Mouse (Mus musculus): Measurements from ENCODE around the gene Hmg20a. TPM values are rescaled to one million over a fixed set of nuclear protein-coding genes. Genes with fewer than 3 reads are reported as not detected.
A peak's percentile ranks its signal among the peaks of the same experiment; 100 is the strongest.

Gene Hmg20a
- total RNA-seq, 4 experiments from 2014 or later = 16.8 to 19.9 (median 18.3) TPM

DNA sequence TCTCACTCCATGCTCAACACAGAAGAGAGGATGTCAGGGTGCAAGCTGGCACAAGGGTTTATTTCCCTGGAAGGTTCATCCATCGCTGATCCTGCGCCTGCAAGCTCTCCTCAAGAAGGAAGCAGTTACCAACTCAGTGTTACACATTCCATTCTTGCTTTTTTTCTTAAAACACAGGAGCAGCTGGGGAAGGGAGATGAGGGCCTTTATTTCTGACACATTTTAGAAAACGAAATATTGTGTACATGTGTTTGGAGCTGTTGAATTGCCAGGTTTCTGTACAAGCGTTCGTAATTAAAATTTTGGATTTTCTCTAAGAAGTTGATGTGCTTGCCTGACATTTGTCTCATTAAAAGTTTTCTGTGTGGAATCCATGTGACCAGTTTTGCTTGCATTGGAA lies 78.2 kb downstream of the Hmg20a start:
- DNase-seq (ENCODE audit: low spot score) = no peak

- DNase-seq (ENCODE audit: low spot score) = peak; percentile 74
Measured at GRCm38 (mm10) chr9:56497181-56497864, 78.9 kb downstream of the Hmg20a start.

DNA sequence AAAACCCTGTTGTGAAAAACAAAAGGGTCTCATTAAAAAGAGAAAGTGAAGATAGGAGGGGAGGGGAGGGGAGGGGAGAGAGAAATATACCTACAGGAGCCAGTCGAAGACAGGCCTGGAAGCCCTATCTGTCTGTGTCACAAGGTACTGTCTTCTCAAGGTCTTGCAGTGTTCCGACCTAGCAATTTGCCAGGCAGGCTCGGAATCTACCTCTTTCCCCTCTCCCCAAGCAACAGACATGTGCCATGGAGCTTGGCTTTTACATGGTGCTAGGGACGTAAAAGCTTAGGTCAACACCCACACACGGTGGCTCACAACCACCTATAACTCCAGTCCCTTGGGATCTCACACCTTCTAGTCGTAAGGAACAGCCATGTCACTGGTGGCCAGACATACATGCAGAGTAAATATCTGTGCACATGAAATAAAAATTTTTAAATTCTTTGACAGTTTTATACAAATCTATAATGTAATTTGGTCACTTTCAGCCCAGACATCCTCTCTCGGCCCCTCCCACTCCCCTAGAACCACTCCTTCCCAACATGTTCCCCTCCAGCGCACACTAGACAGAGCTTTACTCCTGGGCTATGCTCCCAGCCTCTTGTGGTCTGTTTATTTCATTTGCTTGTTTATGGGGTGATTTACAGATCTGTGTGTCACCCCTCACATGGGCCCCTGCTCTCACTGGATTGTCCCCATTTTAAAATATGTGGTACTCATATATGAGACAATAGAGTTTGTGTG lies 81.1 kb downstream of the Hmg20a start:
- DNase-seq (ENCODE audit: low spot score) = no peak

- no peak for DNase-seq (ENCODE audit: low spot score)
Measured at GRCm38 (mm10) chr9:56500893-56501590, 82.6 kb downstream of the Hmg20a start.

- DNase-seq (ENCODE audit: low spot score) = no peak
Measured at GRCm38 (mm10) chr9:56501721-56502542, 83.5 kb downstream of the Hmg20a start.

GRCm38 (mm10) chr9:56502543-56502971 lies 84.1 kb downstream of the Hmg20a start:
- DNase-seq (ENCODE audit: low spot score) = peak; percentile 83

- DNase-seq (ENCODE audit: low spot score) = peak; percentile 56
Measured at GRCm38 (mm10) chr9:56503621-56504500, 85.5 kb downstream of the Hmg20a start.

GRCm38 (mm10) chr9:56504511-56504910 lies 86.1 kb downstream of the Hmg20a start:
- DNase-seq (ENCODE audit: low spot score) = no peak

- peak; percentile 76 for DNase-seq (ENCODE audit: low spot score)
Measured at GRCm38 (mm10) chr9:56505083-56505792, 86.8 kb downstream of the Hmg20a start.

DNA sequence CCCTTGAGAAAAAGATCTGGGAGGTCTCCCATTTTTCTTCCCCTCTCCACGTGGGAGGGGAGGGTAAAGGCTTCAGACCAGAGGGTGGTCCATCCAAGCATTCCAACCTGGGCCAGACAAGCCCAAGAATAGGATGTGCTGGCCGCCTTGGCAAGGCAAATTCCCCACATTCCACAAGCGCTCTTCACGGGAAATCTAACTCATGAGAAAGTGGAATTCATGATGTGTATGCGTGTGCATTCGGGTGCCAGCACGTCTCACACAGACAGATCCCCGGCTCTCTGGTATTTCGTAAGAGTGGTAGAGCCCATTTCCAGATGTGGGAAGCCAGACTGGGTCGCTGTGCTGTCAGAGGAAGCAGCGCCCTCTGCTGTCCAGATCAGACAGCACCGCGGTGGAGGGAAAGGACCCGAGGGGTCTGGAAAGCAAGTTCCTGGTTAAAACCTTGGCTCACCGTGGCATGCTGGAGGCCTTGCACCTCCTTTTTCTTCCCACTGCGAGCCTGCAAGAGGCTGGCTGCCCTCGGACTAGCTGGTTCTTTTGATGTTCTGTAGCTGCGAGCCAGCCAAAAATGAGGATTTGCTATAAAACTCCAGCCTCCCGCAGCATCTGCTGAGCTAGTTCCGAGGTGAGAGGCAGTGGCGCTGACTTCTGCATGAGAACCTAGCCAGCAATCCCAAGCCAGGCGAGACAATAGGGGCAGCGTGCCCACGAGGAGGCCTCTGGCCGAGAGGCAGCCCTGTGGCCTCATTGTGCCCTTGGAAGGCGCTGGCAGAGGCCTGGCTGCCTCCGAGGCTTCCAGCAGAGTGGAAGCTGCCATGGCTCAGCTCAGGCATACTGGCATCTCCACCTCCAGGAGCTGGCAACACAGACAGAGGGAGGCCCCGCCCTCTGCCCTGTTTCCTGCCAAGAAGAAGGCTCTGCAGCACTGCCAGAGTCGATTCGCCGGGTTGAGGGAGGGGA lies 87.7 kb downstream of the Hmg20a start:
- peak; percentile 94 for DNase-seq (ENCODE audit: low spot score)

DNA sequence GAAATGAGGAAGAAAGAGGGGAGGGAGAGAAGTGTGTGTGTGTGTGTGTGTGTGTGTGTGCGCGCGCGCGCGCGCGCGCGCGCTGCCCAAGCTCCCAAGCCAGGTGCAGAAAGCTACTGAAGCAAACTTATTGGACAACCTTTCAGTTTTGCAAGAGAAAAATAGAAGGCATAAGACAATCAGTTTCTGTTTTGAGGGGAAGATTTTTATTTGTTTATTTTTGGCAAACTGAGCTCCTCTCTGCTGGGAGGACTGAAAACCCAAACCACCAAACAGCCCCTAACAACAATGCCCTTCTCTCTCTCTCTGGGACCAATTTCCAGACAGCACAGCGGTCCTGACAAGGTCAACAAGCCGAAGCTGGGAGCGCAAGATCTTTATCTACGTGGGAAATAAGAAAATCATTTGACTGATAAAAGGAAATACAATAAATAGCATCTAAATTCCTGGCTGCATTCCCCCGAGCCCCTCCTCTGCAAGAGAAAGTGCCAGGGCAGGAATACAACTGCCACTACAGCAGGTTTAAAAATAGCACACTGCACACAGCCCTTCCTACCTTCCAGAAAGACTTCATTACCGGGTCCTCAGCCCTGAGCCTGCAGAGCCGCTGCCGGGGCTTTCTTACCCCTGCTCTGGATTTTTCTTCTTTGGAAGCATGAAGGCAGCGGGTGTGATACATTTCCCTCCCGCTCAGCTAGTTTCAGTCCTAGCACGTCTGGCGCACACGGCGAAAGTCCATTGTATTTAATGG lies 88.7 kb downstream of the Hmg20a start:
- peak; percentile 58 for DNase-seq (ENCODE audit: low spot score)

DNA sequence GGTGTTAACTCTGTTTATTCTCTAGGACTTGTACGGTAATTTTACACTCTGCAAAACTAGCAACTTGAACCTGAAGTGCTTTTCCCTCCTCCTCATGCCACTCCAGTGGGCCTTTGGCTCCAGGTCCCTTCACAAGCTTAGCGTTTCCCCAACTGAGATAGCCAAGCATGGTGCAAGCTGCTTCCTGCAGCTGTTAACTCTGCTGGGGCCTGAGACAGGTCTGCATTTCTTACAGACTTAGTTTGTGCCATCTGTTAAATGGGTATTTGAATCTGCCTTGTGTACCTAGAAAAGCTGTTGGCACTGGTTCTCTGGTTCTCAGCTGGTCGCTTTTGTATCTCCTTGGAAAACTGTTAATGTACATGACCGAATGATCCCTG lies 89.3 kb downstream of the Hmg20a start:
- DNase-seq (ENCODE audit: low spot score) = no peak

DNA sequence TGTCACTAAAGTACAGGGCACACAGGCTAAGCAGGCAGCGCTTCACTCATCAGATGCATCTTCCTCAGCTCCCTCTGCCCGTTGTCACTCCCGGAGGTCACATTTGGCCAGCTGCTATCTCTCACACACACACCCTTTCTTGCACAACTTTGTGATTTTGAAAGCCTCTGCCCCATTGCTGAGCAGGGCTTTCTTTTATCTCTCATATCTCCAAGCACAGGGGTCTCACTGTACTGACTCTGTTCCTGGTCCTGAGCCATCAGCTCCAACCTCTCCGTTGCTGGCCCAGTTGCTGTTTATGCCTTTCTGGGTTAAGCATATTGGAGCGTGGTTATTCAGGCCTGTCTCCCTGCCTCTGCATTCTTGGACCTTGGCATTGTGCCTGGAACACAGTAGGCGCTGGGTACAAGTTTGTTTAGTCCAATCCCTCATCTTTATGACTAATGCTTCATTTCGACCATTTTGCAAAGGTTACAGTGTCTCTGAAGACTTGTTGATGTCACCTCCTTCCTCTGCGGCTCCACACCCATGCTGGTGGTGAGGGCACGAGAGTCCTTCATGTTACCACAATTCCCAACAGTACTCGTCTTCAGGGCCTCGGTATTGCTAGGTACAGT lies 90.5 kb downstream of the Hmg20a start:
- peak; percentile 63 for DNase-seq (ENCODE audit: low spot score)

GRCm38 (mm10) chr9:56510281-56510680 lies 91.9 kb downstream of the Hmg20a start:
- DNase-seq (ENCODE audit: low spot score) = no peak

GRCm38 (mm10) chr9:56512486-56512885 lies 94.1 kb downstream of the Hmg20a start:
- no peak for DNase-seq (ENCODE audit: low spot score)

GRCm38 (mm10) chr9:56515110-56515509 lies 96.7 kb downstream of the Hmg20a start:
- no peak for DNase-seq (ENCODE audit: low spot score)

DNA sequence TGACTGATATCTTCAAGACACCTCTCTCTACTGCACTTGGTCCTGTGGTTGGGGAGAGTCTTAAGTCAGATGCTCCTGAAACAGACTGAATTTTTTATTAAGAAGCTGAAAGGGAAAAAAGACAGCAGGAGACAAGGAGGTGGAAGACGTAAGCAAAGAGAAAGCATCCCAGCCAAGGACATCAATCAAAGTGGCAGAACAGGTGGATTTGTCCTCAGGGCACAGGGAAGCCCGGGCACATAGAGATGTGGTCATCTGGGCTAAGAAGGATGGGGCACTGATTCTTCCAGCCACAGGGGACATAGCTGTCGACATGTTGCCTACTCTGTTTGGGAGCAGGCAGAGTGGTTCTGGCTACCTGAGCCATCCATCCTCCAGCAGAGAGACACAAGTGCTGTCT lies 97.8 kb downstream of the Hmg20a start:
- no peak for DNase-seq (ENCODE audit: low spot score)
